Mouse (Mus musculus) myocyte (in vitro differentiated cells): ENCODE measurements around the gene 2610318N02Rik.

ENCODE experiments used
- CEBPB ChIP-seq: IDR thresholded peaks from 2 replicates; pipeline ENCODE4 v1.6.1; 2011; ENCODE audit warnings: mild to moderate bottlenecking, moderate library complexity; ENCODE audit not compliant: poor library complexity, insufficient read depth, severe bottlenecking
- E2F4 ChIP-seq: IDR thresholded peaks from one replicate; pipeline ENCODE4 v1.6.1; 2011; ENCODE audit warnings: mild to moderate bottlenecking, control low read depth, moderate library complexity; ENCODE audit not compliant: insufficient read depth
- MAX ChIP-seq: IDR thresholded peaks from one replicate; pipeline ENCODE4 v1.6.1; 2011; ENCODE audit warnings: low read depth, mild to moderate bottlenecking, control low read depth
- MYOD1 ChIP-seq, 3 experiments: IDR thresholded peaks; one replicate each; pipeline ENCODE4 v1.6.1; 2011; ENCODE audit warnings: control low read depth in 2 of 3, low read depth in 2 of 3, mild to moderate bottlenecking in 2 of 3, moderate library complexity in 1 of 3; ENCODE audit not compliant: insufficient read length in 2 of 3, control insufficient read depth in 1 of 3
- MYOG ChIP-seq, 3 experiments: IDR thresholded peaks; one replicate each; pipeline ENCODE4 v1.6.1; 2011; ENCODE audit warnings: control low read depth in 2 of 3, low read depth in 2 of 3, mild to moderate bottlenecking in 2 of 3; ENCODE audit not compliant: insufficient read length in 2 of 3, control insufficient read depth in 1 of 3, insufficient read depth in 1 of 3
- POLR2A ChIP-seq: IDR thresholded peaks from one replicate; pipeline ENCODE4 v1.6.1; 2011; ENCODE audit warnings: low read depth, mild to moderate bottlenecking, control low read depth, moderate library complexity; ENCODE audit not compliant: insufficient read length
- POLR2AphosphoS2 ChIP-seq: IDR thresholded peaks from one replicate; pipeline ENCODE4 v1.6.1; 2011; ENCODE audit warnings: low read depth, control low read depth; ENCODE audit not compliant: insufficient read length
- REST ChIP-seq: IDR thresholded peaks from one replicate; pipeline ENCODE4 v1.6.1; 2011; ENCODE audit warnings: mild to moderate bottlenecking, control low read depth, moderate library complexity; ENCODE audit not compliant: insufficient read depth, insufficient read length
- TCF12 ChIP-seq: IDR thresholded peaks from one replicate; pipeline ENCODE4 v1.6.1; 2011; ENCODE audit warnings: mild to moderate bottlenecking, control low read depth; ENCODE audit not compliant: poor library complexity, insufficient read depth, severe bottlenecking
- TCF3 ChIP-seq: IDR thresholded peaks from one replicate; pipeline ENCODE4 v1.6.1; 2011; ENCODE audit warnings: low read depth, control low read depth; ENCODE audit not compliant: insufficient read length
- USF1 ChIP-seq: IDR thresholded peaks from one replicate; pipeline ENCODE4 v1.6.1; 2011; ENCODE audit warnings: low read depth, mild to moderate bottlenecking, control low read depth, moderate library complexity

GRCm38 (mm10) chr16:17132089-17132905, 7.3 kb upstream of the 2610318N02Rik start, which contains the start of gene Sdf2l1:
- peak; percentile 73 for TF ChIP-seq POLR2AphosphoS2
- TF ChIP-seq USF1: no peak
- TF ChIP-seq POLR2A: peak; percentile 83
- TF ChIP-seq MYOG (IDR thresholded peaks at IDR 0.05; ENCODE audit: control insufficient read depth in 1 of 3, insufficient read depth in 1 of 3, insufficient read length in 2 of 3, low read depth in 2 of 3): peak in 2 of 3 experiments; percentile 25 to 50
- no peak for TF ChIP-seq REST
- TF ChIP-seq MAX: no peak
- peak; percentile 55 for TF ChIP-seq E2F4
- no peak for TF ChIP-seq CEBPB
- TF ChIP-seq MYOD1 (IDR thresholded peaks at IDR 0.05; ENCODE audit: control insufficient read depth in 1 of 3, insufficient read length in 2 of 3, low read depth in 2 of 3): peak in 2 of 3 experiments; percentile 25 to 62
- no peak for TF ChIP-seq TCF3
- no peak for TF ChIP-seq TCF12
